Mouse (Mus musculus): ENCODE measurements around the gene Taf12.
A peak's percentile ranks its signal among the peaks of the same experiment; 100 is the strongest.

Taf12 gene

DNA sequence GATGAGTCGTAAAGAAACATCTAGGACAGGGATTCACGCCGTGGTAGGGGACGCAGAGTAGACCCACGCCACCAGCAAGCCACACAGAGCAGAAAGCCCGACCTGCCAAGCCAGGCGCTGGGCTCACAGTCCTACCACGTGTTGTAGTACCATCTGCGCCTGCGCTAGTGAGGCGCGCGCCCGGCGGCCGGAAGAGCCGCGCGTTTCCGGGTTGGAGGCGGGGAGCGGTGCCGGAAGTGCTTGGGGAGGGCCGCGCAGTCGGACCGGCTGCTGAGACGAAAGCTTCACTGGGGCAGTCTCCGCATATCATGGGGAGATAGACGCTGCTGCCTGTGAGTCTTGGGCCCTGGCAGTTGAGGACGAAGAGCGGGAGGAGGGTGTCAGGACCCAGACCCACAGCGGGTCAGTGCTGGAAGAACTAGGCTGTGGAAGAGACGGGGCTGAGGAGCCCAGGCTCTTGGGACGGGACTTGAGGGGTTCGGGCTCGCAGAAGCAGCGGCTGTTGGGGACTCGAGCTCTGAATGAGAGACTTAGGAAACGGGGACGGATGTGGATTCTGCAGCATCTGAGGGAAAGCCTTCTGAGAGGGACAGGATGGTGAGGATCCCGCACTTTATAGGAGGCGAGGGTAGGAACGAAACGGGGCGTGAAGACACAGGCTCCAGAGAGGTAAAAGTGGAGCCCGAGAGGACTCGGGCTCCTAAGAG lies at the start of gene Taf12:
Taf12 (plus strand) TSS at position 220 of the 707 bp plus-strand sequence.
- peak; percentile 91 for DNase-seq (ENCODE audit: low read depth)

DNA sequence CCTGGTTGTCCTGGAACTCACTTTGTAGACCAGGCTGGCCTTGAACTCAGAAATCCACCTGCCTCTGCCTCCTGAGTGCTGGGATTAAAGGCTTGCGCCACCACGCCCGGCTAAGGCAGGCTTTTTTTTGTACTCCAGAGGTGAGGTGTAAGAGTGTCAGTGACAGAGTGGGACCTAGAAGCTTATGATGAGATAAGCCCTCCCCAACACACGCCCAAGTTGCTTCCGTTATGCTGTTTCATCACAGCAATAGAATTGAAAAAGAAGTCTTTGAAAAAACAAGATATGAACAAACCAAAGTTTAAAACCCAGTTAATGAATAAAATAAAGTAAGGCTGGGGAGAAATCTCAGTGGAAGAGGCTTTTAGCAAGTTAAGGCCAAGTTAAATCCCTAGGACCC lies 43.8 kb upstream of the Taf12 start:
- DNase-seq (ENCODE audit: low read depth) = no peak

DNA sequence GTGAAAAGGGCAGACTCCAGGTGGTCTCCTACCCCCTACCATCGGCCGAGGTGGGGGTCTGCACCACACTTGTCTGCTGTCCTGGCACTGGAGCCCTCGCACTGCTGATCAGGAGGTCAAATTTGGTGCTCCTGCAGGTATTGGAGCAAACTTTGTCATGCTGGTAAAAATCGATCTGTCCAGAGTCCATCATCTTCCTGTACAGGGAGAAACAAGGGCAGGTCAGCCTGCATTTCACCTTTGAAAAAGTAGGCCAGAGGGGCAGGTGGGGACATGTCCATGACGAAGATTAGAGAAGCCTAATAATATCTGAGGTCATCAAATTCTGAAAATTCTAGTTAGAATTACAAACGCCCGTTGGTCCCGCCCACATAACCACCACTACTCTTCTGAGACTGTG lies 39.5 kb upstream of the Taf12 start:
- DNase-seq (ENCODE audit: low read depth) = no peak

DNA sequence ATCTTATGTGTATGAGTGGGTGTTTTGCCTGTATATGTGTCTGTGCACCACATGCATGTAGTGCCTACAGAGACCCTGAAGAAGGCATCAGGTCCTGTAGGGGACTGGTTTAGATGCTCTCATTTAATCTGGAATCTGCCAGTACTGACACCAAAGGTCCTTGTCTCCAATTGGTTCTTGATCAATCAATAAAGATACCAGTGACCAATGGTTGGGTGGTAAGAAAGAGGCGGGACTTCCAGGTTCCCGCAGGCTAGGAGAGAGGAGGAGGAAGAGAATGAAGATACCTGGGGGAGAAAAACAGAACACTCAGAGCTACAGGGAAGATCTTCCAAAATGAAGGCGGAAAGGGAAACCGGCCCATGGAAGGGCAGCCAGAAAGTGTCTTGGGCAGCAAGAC lies 35.8 kb upstream of the Taf12 start:
- no peak for DNase-seq (ENCODE audit: low read depth)

DNA sequence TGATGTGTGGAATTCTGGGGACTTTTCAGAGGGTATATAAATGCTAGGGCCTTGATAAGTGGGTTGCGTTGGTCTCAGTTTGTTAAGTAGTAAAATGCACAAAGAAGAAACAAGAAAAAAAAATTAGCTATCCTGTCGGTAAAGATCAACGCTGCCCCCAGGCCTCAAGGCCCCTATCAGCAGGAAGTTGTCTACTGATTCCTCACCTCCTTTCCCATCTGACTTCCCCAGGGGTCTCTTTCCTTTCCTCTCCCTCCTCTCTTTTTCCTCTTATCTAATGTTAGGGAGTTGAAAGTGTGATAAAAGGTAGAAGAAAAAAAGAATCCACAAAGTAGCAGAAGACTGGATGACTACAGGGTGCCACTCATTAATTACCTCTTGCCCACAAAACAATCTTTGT lies 33.8 kb upstream of the Taf12 start:
- no peak for DNase-seq (ENCODE audit: low read depth)

DNA sequence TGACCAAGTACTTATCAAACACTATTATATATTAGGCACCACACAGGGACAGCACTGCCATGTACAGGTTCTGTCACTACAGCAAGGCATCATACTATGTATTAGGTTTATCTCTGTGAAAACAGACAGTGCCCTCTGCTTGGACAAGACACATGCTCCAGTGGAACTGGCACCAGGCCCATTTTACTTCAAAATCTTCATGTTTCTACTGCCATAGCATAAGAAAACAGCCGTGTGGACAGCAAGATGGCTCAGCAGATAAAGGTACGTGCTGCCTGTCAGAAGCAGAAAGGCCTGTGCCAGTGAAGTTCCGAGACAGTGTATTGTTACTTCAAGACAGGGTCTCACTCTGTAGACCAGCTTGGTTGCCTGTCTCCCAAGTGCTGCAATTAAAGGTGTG lies 33.0 kb upstream of the Taf12 start:
- DNase-seq (ENCODE audit: low read depth) = peak; percentile 73

DNA sequence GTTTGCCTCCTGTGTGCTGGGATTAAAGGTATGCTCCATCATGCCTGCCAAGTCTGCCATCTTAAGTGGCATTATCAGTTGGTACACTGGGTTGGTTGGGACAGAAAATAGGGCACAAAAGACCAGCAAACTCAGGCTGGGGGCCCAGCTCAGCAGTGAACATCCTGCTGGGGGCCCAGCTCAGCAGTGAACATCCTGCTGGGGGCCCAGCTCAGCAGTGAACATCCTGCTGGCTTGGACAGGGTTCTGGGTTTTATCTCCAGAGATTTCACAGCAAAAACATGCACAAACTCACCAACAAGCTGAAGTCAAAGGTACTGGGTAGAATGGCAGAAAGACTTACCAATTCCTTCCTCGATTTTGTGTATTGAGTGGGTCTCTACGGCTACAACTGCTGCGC lies 28.5 kb upstream of the Taf12 start:
- no peak for DNase-seq (ENCODE audit: low read depth)

DNA sequence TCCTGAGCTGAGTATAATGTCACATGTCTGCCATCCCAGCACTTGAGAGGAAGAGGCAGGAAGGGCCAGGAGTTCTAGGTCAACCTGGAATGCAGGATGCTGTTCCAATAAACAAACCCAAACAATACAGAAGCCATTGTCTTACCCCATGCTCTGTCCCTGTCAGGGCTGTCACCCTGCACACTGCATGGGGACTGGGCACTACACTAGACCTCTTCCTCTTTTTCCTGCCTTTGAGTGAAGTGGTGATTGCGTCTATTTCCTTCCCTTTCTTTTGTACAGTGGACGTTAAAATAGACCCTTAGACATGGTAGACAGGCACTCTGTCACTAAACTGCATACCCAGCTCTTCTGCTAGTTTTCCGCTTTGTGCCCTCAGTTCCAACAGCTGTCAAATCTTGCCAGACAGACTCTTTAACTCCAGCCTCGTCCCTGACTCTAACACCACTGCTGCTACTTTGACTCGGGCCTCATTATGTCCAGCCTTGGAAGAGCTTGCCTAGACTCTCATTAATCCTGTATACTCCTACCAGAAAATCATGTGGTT lies 26.7 kb upstream of the Taf12 start:
- no peak for DNase-seq (ENCODE audit: low read depth)

DNA sequence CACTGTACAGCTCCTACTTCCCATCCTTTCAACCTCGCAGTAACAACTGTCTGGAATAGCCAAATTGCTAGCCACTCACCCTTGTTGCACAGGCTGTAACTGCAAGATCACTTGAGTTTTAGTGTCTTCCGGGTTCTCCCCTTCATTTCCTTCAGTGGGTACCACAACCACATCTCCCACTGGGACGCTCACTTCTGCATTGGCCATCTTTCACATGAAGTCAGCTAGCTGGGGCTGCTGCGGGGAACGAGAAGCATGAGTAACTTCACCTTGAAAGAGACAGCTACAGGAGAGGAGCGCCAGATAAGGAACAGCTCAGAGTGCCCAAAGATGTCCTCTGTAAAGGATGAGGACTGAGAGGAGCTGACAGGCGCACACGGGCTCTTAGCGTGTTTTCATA lies 22.6 kb upstream of the Taf12 start:
- no peak for DNase-seq (ENCODE audit: low read depth)

DNA sequence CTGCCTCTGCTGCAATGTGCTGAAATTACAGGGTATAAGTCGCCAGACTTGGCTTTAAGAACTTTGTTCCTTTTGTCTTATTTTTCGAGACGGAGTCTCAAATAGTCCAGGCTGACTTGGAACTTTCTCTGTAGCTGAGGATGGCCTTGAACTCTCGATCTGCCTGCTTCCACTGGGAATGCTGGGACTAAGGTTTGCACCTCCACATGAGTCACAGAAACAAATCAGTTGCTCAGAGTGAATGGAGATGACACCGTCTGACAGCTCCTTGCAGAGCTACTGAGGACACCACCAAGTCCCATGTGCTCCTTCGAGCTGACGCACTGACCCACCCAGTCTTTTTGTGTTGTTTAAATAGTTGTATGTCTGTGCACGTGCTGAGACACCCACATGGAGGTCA lies 21.0 kb upstream of the Taf12 start:
- DNase-seq (ENCODE audit: low read depth) = no peak

DNA sequence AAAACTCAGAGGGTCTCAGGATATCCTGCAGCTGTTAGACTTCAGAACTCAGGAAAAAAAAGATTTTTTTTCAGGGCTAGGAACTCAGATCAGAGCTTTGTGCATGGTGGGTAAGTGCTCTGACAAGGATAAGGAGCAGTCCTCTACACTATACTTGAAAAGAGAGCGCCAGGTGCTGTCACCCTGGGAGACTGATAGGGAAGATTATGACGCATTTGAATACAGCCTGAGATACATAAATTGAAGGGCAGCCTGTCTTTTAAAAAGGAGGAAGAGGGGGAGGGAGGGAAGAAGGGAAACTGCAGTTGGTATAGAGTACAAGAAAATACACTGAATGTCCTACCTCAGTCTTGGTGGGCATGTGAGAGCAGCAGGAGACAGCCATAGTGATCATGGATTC lies 20.6 kb upstream of the Taf12 start:
- no peak for DNase-seq (ENCODE audit: low read depth)

DNA sequence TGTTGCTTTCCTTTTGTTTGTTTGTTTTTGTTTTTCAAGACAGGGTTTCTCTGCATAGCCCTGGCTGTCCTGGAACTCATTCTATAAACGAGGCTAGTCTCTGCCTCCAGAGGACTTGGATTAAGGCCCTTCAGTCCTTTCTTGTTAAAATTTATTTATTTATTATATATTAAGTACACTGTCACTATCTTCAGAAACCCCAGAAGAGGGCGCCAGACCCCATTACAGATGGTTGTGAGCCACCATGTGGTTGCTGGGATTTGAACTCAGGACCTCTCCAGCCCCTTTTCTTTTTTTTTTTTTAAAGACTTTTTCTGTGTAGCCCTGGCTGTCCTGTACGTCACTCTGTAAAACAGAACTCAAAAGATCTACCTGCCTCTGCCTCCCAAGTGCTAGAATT lies 19.2 kb upstream of the Taf12 start:
- no peak for DNase-seq (ENCODE audit: low read depth)

DNA sequence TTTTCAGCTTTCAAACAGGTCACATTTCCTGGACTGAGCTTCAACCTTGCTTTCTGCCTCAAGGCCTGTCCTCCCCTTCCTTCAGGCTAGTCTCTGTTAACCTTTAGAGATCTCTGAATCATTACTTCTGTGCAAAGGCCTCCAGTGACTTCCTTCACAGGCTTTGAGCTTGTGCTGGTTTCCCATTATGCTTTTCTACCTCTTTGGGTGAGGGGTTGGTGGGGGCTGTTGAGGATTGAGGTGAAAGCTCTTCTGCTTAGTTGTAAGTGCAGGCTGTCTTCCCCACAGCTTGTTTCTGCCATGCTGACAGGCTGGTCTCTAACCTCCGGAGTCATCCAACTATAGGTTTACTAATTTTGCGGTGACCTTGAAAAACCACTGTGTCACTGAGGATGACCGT lies 17.8 kb upstream of the Taf12 start:
- DNase-seq (ENCODE audit: low read depth) = no peak

DNA sequence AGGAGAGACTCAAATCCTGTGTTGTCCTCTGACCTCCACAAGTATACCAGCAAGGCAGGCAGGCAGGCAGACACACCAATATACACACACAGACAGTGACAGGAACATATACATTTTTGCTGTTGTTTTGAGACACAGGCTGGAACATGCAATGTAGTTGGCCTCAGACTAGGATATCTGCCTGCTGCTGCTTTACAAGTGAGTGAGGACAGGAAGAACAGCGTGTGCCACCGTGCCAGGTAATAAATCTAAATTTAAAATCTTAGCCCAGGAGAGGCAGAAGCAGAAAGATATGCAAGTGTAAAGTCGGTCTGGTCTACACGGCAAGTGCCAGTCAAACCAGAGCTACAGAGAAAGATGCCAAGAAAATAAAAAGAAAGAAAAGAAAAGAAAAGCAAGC lies 14.9 kb upstream of the Taf12 start:
- no peak for DNase-seq (ENCODE audit: low read depth)

DNA sequence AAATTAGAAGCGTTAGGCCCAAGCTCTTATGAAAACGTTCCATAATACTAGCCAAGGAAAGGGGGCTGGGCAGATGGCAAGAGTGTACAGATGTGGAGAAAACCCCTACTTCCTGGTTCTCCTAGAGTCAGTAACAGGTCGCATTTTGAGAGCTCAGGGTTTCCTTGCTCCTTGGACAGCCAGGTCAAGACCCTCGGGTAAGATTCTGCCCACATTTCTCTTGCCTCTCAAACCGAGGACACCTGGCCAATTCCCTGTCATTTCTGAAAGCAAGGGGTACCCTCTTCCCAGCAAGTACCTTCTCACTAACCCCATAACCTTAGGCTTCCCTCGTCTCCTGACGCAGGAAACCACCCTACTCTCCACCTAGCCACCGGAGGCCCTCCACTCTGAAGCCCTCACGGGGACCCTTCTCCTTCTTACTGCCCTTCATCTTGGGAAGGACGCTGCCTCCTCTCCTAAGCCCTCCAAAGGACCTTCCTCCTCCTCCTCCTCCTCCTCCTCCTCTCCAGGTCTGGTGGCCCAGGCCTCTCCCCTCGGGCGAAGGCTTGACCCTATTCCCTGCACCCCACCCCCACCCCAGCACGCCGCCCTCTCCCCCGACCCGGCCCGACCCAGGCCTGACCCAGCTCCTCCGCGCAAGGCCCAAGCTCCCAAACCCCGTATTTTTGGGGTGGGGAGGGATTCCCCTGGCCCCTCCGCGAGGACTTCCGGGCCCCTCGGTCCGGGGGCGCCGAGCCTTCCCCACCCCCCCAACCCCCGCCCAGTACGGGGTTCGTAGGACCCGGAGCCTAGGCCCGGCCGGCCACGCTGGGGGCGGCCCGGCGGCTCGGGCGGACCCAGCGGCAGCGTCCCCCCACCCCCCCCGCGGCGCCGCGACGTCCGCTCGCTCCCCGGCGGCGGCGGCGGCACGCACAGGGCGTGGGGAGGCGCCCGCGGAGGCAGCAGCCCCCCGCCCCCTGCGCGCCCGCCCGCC lies 13.5 kb upstream of the Taf12 start:
- no peak for DNase-seq (ENCODE audit: low read depth)

DNA sequence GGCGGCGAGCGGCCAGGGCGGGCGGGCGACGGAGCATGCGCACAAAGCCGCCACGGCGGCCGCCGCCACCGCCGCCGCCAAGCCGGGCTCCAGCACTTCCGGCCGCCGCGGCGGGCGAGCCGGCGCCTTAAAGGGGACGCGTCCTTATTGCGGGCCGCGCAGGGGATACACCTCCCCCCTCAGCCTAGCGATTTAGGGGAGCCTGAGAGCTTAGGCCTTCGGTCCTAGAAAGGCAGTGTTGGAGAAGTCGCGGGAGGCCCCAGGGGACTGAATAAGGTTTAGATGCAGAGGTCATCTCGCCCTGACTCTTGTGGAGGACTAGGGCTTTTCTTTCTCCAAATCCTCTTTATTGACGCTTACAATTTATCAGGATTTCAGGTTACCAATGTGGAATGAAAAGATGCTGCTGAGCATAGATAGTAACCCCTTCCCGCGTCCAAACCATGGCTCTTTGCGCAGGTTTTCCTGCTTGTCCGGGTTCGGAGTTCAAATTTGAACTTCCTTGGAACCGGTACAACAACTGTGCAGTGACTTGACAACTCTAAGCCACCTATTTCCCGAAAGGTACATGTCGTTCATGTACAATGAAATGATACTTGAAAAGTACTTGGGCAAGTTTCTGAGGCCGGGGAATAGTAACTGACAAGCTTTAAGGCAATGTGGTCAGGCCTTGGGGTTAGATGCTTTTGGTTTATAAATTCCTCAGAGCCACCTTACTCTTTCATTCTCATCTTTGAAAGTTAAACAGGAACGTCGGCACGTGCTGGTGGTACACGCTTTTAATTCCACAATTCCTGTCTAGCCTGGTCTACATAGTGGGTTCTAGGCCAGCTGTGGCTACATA lies 12.4 kb upstream of the Taf12 start, which contains the start of gene Gmeb1:
Gmeb1 (minus strand) TSS at position 89 of the 844 bp plus-strand sequence.
- no peak for DNase-seq (ENCODE audit: low read depth)

DNA sequence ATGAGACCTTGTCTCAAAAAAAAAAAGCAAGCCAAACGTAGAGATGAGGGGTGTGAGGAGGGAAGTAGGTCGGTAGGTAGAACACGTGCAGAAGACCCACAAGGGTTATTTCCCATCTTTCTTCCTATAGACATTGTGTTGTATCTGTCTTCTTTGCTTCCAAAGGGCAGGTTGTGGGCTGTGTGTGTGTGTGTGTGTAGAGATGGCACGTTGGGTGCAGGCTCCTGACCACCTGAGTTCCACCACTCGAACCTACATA lies 11.9 kb upstream of the Taf12 start:
- no peak for DNase-seq (ENCODE audit: low read depth)

DNA sequence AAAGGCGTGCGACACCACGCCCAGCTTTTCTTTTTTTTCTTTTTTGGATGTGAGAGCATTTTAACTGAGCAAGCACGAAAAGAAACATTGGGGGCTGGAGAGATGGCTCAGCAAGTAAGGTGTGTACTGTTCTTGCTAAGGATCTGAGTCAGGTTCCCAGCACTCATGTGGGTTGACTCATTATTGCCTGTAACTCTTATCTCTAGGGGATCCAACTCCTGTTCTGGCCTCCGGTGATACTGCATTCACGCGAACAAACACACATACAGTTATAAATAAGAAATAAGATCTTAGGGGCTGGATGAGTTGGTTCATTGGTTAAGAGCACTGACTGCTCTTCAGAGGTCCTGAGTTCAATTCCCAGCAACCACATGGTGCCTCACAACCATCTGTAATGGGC lies 10.9 kb upstream of the Taf12 start:
- no peak for DNase-seq (ENCODE audit: low read depth)

DNA sequence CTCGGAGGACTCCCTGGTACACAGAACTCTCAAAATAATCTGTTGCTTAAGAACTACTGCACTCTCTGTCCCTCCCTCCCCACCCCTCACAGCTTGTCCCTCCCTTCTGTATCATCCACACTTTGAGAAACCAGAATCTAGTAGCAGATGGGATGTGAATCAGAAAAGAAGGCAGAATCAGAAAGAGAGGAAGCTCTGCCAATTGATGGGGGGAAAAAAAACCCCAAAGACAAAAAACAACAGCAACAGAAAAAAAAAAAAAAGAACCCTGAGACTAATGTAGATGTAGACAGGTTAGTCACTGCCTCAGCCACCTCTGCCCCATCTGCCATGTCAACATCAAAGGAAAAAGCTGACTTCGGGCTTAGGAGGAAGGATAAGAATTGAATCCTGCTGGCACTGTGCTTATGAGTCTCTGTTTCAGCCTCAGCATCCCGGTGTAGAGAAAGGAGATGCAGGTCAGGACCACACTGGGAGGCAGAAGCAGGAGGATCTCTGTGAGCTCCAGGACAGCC lies 7.3 kb upstream of the Taf12 start:
- DNase-seq (ENCODE audit: low read depth) = no peak

DNA sequence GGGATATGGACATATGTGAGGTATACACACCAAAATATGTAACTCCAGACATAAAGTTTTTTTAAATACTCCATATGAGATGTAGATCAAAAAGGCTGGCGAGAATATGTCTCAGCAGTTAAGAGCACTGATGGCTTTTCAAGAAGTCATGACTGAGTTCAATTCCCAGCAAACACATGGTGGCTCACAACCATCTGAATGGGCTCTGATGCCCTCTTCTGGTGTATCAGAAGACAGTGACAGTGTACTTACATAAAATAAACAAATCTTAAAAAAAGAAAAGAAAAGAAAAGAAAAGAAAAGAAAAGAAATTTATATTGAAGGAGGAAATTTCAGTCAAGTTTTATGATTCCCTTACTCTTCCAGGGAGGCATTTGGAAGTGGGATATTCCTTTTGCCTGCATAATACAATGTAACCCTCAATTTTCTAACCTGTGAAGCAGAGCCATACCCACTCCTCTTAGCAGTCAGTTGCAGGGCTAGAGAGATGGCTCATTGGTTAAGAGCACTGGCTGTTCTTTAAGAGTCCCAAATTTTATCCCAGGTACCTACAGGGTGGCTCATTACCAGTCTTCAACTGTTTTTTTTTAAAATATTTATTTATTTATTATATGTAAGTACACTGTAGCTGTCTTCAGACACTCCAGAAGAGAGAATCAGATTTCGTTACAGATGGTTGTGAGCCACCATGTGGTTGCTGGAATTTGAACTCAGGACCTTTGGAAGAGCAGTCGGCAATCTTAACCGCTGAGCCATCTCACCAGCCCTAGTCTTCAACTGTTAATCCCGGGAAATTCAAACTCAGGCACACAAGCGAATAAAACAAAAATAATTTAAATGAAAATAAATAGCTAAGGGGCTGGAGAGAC lies 5.1 kb upstream of the Taf12 start:
- no peak for DNase-seq (ENCODE audit: low read depth)
